Mouse (Mus musculus) kidney, adult 11 months (tissue): ENCODE data around the gene Marveld1.
A peak's percentile ranks its signal among the peaks of the same experiment; 100 is the strongest.

ENCODE experiments used
- DNase-seq: peaks from one replicate; pipeline ENCODE4 v3.0.0; 2022

Gene Marveld1

DNA sequence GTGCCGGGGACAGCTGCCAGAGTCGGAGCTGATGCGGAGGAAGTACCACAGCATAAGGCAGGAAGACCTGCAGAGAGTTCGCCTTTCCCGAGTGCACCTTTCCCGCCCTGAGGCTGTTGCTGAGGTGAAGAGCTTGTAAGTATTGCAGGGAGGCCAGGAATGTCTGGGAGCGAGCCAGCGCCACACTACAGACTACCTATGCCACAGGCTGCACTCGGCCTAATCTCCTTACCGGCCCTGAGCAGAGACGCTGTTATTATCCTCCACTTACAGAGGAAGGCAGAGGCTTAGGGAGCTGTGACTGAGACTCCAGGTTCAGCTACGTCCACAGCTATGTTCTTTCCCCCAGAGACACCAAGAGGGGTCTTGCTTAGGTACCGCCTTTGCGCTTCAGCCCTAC lies 32.2 kb downstream of the Marveld1 start:
- DNase-seq, result no peak

DNA sequence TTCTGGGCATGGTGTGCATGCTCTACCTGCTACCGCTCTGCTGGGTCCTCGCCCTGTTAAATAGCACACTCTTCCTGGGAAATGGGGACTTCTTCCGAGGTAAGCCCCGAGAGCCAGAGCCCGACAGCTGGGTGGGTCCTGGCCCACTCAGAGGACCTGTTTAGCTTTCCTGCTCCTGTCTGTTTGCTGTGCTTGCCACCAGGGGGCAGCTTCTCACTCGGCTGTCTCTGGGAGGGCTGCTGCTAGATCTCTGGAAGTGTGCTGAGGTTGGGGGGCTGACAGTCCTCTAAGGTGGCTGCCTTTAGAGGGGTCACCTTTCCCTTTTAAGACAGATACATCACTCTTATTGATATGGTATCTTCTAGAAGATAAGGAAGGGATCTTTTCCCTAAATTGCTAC lies 35.5 kb downstream of the Marveld1 start:
- DNase-seq, result no peak

DNA sequence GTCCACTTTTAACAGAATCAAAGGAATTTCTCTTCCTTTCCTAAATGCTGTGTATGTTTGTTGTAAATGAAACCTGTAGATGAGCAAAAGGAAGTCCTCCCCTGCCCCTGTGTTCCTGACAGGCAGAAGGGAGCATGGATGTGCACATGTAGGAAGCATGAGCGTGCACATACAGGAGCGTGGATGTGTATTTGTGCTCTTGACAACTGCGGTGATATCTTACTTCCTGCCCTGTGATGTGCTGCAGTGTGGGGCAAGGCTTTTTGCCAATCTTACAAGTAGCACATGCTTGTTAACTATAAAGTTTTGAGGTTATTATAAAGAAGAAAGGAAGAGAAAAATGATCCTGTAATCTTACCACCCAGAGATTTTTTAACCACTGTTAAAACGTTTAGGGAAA lies 42.5 kb downstream of the Marveld1 start:
- no peak for DNase-seq

GRCm38 (mm10) chr19:42190494-42190893 lies 43.3 kb downstream of the Marveld1 start:
- DNase-seq, result no peak

GRCm38 (mm10) chr19:42193311-42193710 lies 46.1 kb downstream of the Marveld1 start:
- no peak for DNase-seq

DNA sequence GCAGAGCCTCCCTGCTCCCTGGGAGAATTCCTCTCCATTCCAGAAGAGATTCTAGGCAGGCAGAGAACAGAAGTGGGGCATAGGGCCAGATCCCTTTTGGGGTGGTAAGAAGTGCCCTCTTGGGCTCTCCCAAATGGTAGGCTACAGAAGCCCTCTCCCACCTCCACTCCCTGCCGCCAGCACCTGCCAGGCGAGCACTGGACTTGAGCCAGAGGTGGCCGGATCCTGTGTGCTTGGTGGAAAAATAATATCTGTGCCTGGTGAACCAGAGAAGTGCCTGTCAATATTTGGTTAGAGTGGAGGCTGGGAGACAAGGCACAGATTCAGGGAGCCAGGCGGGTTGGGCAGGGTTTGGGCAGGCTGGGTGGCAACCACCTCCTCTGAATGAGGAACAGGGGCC lies 49.2 kb downstream of the Marveld1 start:
- DNase-seq, result peak; percentile 19

DNA sequence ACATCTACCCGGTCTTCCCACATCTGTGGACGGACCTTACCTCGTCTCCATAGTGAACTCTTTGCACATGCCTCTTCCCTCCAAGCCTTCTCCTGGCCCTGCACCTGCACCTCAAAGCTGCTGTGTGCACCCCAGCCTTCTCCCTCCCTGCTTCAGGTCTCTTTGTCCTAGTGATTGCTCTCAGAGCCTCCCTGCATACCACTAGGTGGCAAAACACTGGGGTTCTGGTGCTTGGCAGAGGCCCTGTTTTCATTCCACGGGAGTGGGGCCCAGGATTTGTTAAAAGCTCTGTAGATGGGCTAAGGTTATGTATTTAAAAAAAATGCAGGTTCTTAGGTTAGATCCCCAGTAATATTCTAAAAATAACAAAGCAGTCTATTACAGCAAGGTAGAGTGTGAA lies 49.9 kb downstream of the Marveld1 start:
- no peak for DNase-seq

DNA sequence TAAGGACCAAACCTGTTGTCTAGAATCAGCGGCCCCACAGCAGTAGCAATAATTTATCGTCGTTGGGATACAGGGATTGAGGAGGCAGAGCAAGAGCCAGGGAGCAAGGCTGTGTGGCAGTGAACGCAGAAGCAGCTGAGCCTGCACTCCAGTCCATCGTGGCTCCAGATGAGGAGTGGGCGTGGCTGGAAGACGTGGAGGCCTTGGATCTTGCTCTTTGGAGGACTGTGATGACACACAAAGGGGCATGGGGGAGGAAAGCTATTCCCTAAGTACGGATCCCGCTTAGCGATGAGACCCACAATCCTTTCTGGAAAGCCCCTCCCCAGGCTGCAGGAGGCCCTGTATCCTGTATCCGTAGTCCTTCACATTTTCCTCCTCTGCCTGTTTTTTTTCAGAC lies 50.8 kb downstream of the Marveld1 start:
- no peak for DNase-seq
